Mouse (Mus musculus): ENCODE data around the gene Npb. TPM values are rescaled to one million over a fixed set of nuclear protein-coding genes. Genes with fewer than 3 reads are reported as not detected.

Gene Npb
- total RNA-seq, 1 experiment: 0.94 TPM

GRCm38 (mm10) chr11:120641869-120642268 lies 33.6 kb downstream of the Npb start:
- peaks cover 0 to 16% of the 10 kb centered on the region in 2 experiments; a peak in 1 of 4 replicates for H3K4me1 ChIP-seq (ENCODE audit: control insufficient read depth in 2 of 2, insufficient read depth in 2 of 2, low read length in 2 of 2, poor library complexity in 1 of 2)
- H3K9ac ChIP-seq (ENCODE audit: insufficient read depth, low read depth, low read length, poor library complexity, severe bottlenecking): no peak overlapping the region
- no peak for TF ChIP-seq HCFC1 (IDR thresholded peaks at IDR 0.05; ENCODE audit: borderline replicate concordance, insufficient read depth, low read length)
- no peak for TF ChIP-seq ZNF384 (IDR thresholded peaks at IDR 0.05; ENCODE audit: low read depth, low read length)
- TF ChIP-seq MAFK (IDR thresholded peaks at IDR 0.05; ENCODE audit: insufficient read depth, low read depth, low read length): no peak
- no peak for TF ChIP-seq ZC3H11A (IDR thresholded peaks at IDR 0.05; ENCODE audit: borderline replicate concordance, low read depth, low read length)
- no peak for TF ChIP-seq CHD2 (IDR thresholded peaks at IDR 0.05; ENCODE audit: low read depth, low read length)
- in situ Hi-C loops (cut with MboI; ENCODE audit: low sequenced_read_pairs in 2 of 2, unreplicated experiment in 2 of 2): no loop called here
- DNase-seq (ENCODE audit: low read depth, low spot score): no peak
- no peak overlapping the region for H3K27ac ChIP-seq (ENCODE audit: insufficient read depth, low read depth, low read length, poor library complexity, severe bottlenecking)
- H3K9me3 ChIP-seq (ENCODE audit: control insufficient read depth, insufficient read depth, low read depth, low read length): no peaks in the 10 kb centered on the region
- no peak overlapping the region; a peak in 1 of 4 replicates for H3K4me3 ChIP-seq (ENCODE audit: insufficient read depth in 1 of 2, low read depth in 1 of 2, low read length in 2 of 2, poor library complexity in 1 of 2, severe bottlenecking in 1 of 2)
- H3K36me3 ChIP-seq (ENCODE audit: control insufficient read depth, insufficient read depth, low read length, poor library complexity, severe bottlenecking): peaks cover 3% of the 10 kb centered on the region; the same call in 1 of the 2 replicates

DNA sequence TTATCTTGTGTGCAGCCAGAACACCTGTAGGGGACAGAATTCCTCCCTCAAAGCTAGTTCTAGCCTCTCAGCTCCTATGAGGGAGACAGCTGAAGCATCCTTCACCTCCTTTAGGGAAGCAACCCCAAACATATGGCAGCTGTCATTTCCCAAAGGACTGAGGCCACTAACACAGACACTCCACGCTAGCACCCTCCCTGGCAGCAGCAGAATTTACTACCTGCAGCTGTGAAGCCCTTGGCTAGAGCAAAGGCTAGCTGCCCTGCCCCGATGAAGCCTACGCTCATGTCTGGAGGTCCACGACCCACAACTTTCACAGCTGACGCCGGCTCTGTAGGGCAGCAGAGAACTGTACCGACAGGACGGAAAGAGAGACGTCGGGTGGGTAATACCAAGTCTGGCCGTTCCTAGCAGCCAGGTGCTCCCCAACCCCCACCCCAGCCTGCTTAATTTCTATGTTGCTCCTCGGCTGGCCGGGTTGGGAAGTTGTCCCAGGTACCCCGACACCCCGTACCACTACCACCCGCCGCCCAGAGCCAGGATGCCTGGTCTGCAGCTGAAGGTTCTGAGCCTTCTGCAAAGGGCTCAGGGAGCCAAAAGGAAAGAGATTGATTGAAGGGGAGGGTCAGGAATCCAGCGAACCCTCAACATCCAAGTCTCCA lies 34.8 kb downstream of the Npb start:
- peaks cover 3% of the 10 kb centered on the region; the same call in 1 of the 2 replicates for H3K36me3 ChIP-seq (ENCODE audit: control insufficient read depth, insufficient read depth, low read length, poor library complexity, severe bottlenecking)
- peak overlapping the region; percentile 72 to 82 for H3K4me3 ChIP-seq (ENCODE audit: insufficient read depth in 1 of 2, low read depth in 1 of 2, low read length in 2 of 2, poor library complexity in 1 of 2, severe bottlenecking in 1 of 2)
- no peaks in the 10 kb centered on the region for H3K9me3 ChIP-seq (ENCODE audit: control insufficient read depth, insufficient read depth, low read depth, low read length)
- DNase-seq (ENCODE audit: low read depth, low spot score): no peak
- H3K9ac ChIP-seq (ENCODE audit: insufficient read depth, low read depth, low read length, poor library complexity, severe bottlenecking): peak overlapping the region; percentile 81
- H3K4me1 ChIP-seq (ENCODE audit: control insufficient read depth in 2 of 2, insufficient read depth in 2 of 2, low read length in 2 of 2, poor library complexity in 1 of 2): peaks cover 0 to 20% of the 10 kb centered on the region in 2 experiments; a peak in 1 of 4 replicates
- TF ChIP-seq MAFK (IDR thresholded peaks at IDR 0.05; ENCODE audit: insufficient read depth, low read depth, low read length): no peak
- TF ChIP-seq ZNF384 (IDR thresholded peaks at IDR 0.05; ENCODE audit: low read depth, low read length): no peak
- TF ChIP-seq HCFC1 (IDR thresholded peaks at IDR 0.05; ENCODE audit: borderline replicate concordance, insufficient read depth, low read length): no peak
- no peak for TF ChIP-seq ZC3H11A (IDR thresholded peaks at IDR 0.05; ENCODE audit: borderline replicate concordance, low read depth, low read length)
- TF ChIP-seq CHD2 (IDR thresholded peaks at IDR 0.05; ENCODE audit: low read depth, low read length): no peak
- in situ Hi-C loops (cut with MboI; ENCODE audit: low sequenced_read_pairs in 2 of 2, unreplicated experiment in 2 of 2): no loop called here
- no peak overlapping the region; the same call in 1 of the 2 replicates for H3K27ac ChIP-seq (ENCODE audit: insufficient read depth, low read depth, low read length, poor library complexity, severe bottlenecking)

- TF ChIP-seq ZNF384 (IDR thresholded peaks at IDR 0.05; ENCODE audit: low read depth, low read length): no peak
- TF ChIP-seq ZC3H11A (IDR thresholded peaks at IDR 0.05; ENCODE audit: borderline replicate concordance, low read depth, low read length): no peak
- no peak for TF ChIP-seq MAFK (IDR thresholded peaks at IDR 0.05; ENCODE audit: insufficient read depth, low read depth, low read length)
- TF ChIP-seq HCFC1 (IDR thresholded peaks at IDR 0.05; ENCODE audit: borderline replicate concordance, insufficient read depth, low read length): peak; percentile 37; the same call in 1 of the 2 replicates
- TF ChIP-seq CHD2 (IDR thresholded peaks at IDR 0.05; ENCODE audit: low read depth, low read length): 0 out of 2 replicates have a peak, but pooled peaks have one; percentile 47
- H3K27ac ChIP-seq (ENCODE audit: insufficient read depth, low read depth, low read length, poor library complexity, severe bottlenecking): no peak within 1 kb of the TSS; the same call in 1 of the 2 replicates
- peak within 1 kb of the TSS; percentile 81 for H3K9ac ChIP-seq (ENCODE audit: insufficient read depth, low read depth, low read length, poor library complexity, severe bottlenecking)
- H3K36me3 ChIP-seq (ENCODE audit: control insufficient read depth, insufficient read depth, low read length, poor library complexity, severe bottlenecking): peaks cover 3% of the 10 kb centered on the region; the same call in 1 of the 2 replicates
- H3K4me1 ChIP-seq (ENCODE audit: control insufficient read depth in 2 of 2, insufficient read depth in 2 of 2, low read length in 2 of 2, poor library complexity in 1 of 2): peaks cover 0 to 21% of the 10 kb centered on the region in 2 experiments; a peak in 1 of 4 replicates
- no peaks in the 10 kb centered on the region for H3K9me3 ChIP-seq (ENCODE audit: control insufficient read depth, insufficient read depth, low read depth, low read length)
- peak; percentile 87 for DNase-seq (ENCODE audit: low read depth, low spot score)
- in situ Hi-C loops (cut with MboI; ENCODE audit: low sequenced_read_pairs in 2 of 2, unreplicated experiment in 2 of 2): no loop called here
- peak within 1 kb of the TSS; percentile 72 to 82 for H3K4me3 ChIP-seq (ENCODE audit: insufficient read depth in 1 of 2, low read depth in 1 of 2, low read length in 2 of 2, poor library complexity in 1 of 2, severe bottlenecking in 1 of 2)
These were observed 35.3 kb downstream of the Npb start, which contains the start of gene Pycr1 for GRCm38 (mm10) chr11:120643601-120643987. TSS of gene Pycr1 (minus strand) at chr11:120643769.

GRCm38 (mm10) chr11:120647047-120647830 lies 39.0 kb downstream of the Npb start:
- Histone ChIP-seq H3K9me3 (ENCODE audit: control insufficient read depth, insufficient read depth, low read depth, low read length) (no peaks in the 10 kb centered on the region), H3K4me1 (ENCODE audit: control insufficient read depth in 2 of 2, insufficient read depth in 2 of 2, low read length in 2 of 2, poor library complexity in 1 of 2) (peaks cover 0 to 12% of the 10 kb centered on the region in 2 experiments; a peak in 1 of 4 replicates), H3K4me3 (ENCODE audit: insufficient read depth in 1 of 2, low read depth in 1 of 2, low read length in 2 of 2, poor library complexity in 1 of 2, severe bottlenecking in 1 of 2) (peak overlapping the region; percentile 51), H3K9ac (ENCODE audit: insufficient read depth, low read depth, low read length, poor library complexity, severe bottlenecking) (0 out of 2 replicates have a peak overlapping the region, but pooled peaks have one; percentile 35), H3K36me3 (ENCODE audit: control insufficient read depth, insufficient read depth, low read length, poor library complexity, severe bottlenecking) (no peaks in the 10 kb centered on the region), H3K27ac (ENCODE audit: insufficient read depth, low read depth, low read length, poor library complexity, severe bottlenecking) (no peak overlapping the region)
- DNase-seq (ENCODE audit: low read depth, low spot score): no peak
- TF ChIP-seq HCFC1 (IDR thresholded peaks at IDR 0.05; ENCODE audit: borderline replicate concordance, insufficient read depth, low read length) (no peak), MAFK (IDR thresholded peaks at IDR 0.05; ENCODE audit: insufficient read depth, low read depth, low read length) (no peak), CHD2 (IDR thresholded peaks at IDR 0.05; ENCODE audit: low read depth, low read length) (no peak), ZC3H11A (IDR thresholded peaks at IDR 0.05; ENCODE audit: borderline replicate concordance, low read depth, low read length) (no peak), ZNF384 (IDR thresholded peaks at IDR 0.05; ENCODE audit: low read depth, low read length) (no peak)
- in situ Hi-C loops (cut with MboI; ENCODE audit: low sequenced_read_pairs in 2 of 2, unreplicated experiment in 2 of 2): no loop called here
